Mouse (Mus musculus): ENCODE results near the gene Zfp592. TPM values are rescaled to one million over a fixed set of nuclear protein-coding genes. Genes with fewer than 3 reads are reported as not detected.

The Zfp592 gene
- polyA plus RNA-seq (2014; fragmentation: Nextera tagmentation; extraction: Ambion mirVana): 9.1 and 16.1 TPM in 2 replicates

GRCm38 (mm10) chr7:80992980-80993833 is at the start of gene Zfp592:
Zfp592 (plus strand) TSS chr7:80993681.
- Histone ChIP-seq H3K27ac (ENCODE audit: low read depth, low read length) (peak within 1 kb of the TSS; percentile 95), H3K27me3 (ENCODE audit: control insufficient read depth, insufficient read depth, low read length) (no peaks in the 10 kb centered on the region), H3K4me3 (ENCODE audit: low read length) (peak within 1 kb of the TSS; percentile 92), H3K4me2 (replicated peaks; ENCODE audit: low read depth, low read length) (peak within 1 kb of the TSS; percentile 89), H3K9me3 (ENCODE audit: control insufficient read depth, low read length) (no peaks in the 10 kb centered on the region), H3K9ac (ENCODE audit: low read depth, low read length) (peak within 1 kb of the TSS; percentile 91), H3K36me3 (ENCODE audit: control insufficient read depth, insufficient read depth, low read length) (no peaks in the 10 kb centered on the region), H3K4me1 (ENCODE audit: control insufficient read depth, insufficient read depth, low read length) (peaks cover 20% of the 10 kb centered on the region)
- WGBS: under 1% methylated on average over 80 of the region's 102 CpGs
- peak; percentile 94 for ATAC-seq (ENCODE audit: low FRiP score, low TSS enrichment)

- 1% methylated on average over 44 of the region's 44 CpGs for WGBS
- Histone ChIP-seq H3K36me3 (ENCODE audit: control insufficient read depth, insufficient read depth, low read length) (no peaks in the 10 kb centered on the region), H3K27ac (ENCODE audit: low read depth, low read length) (peak within 1 kb of the TSS; percentile 93), H3K4me3 (ENCODE audit: low read length) (peak within 1 kb of the TSS; percentile 82), H3K4me2 (replicated peaks; ENCODE audit: low read depth, low read length) (peak within 1 kb of the TSS; percentile 62), H3K4me1 (ENCODE audit: control insufficient read depth, insufficient read depth, low read length) (peaks cover 7% of the 10 kb centered on the region), H3K9me3 (ENCODE audit: control insufficient read depth, low read length) (no peaks in the 10 kb centered on the region), H3K27me3 (ENCODE audit: control insufficient read depth, insufficient read depth, low read length) (no peaks in the 10 kb centered on the region), H3K9ac (ENCODE audit: low read depth, low read length) (peak within 1 kb of the TSS; percentile 78)
- ATAC-seq (ENCODE audit: low FRiP score, low TSS enrichment): peak; percentile 99
Measured at GRCm38 (mm10) chr7:80947445-80948350, 45.8 kb upstream of the Zfp592 start, which contains the start of gene Sec11a. Sec11a (minus strand) TSS chr7:80947780.

- WGBS: 91% methylated on average over 4 of the region's 4 CpGs
- Histone ChIP-seq H3K27ac (ENCODE audit: low read depth, low read length) (no peak overlapping the region), H3K4me3 (ENCODE audit: low read length) (no peak overlapping the region), H3K4me1 (ENCODE audit: control insufficient read depth, insufficient read depth, low read length) (peaks cover 2% of the 10 kb centered on the region), H3K9ac (ENCODE audit: low read depth, low read length) (no peak overlapping the region), H3K9me3 (ENCODE audit: control insufficient read depth, low read length) (no peaks in the 10 kb centered on the region), H3K4me2 (replicated peaks; ENCODE audit: low read depth, low read length) (no peak overlapping the region), H3K36me3 (ENCODE audit: control insufficient read depth, insufficient read depth, low read length) (no peaks in the 10 kb centered on the region), H3K27me3 (ENCODE audit: control insufficient read depth, insufficient read depth, low read length) (no peaks in the 10 kb centered on the region)
- no peak for ATAC-seq (ENCODE audit: low FRiP score, low TSS enrichment)
Measured at GRCm38 (mm10) chr7:80951461-80951860, 42.0 kb upstream of the Zfp592 start.

GRCm38 (mm10) chr7:80952140-80952539 is 41.3 kb upstream of the Zfp592 start:
- no peaks in the 10 kb centered on the region; the same call in 1 of the 2 replicates for H3K4me1 ChIP-seq (ENCODE audit: control insufficient read depth, insufficient read depth, low read length)
- no peak overlapping the region for H3K27ac ChIP-seq (ENCODE audit: low read depth, low read length)
- H3K27me3 ChIP-seq (ENCODE audit: control insufficient read depth, insufficient read depth, low read length): no peaks in the 10 kb centered on the region
- no peaks in the 10 kb centered on the region for H3K36me3 ChIP-seq (ENCODE audit: control insufficient read depth, insufficient read depth, low read length)
- no peaks in the 10 kb centered on the region for H3K9me3 ChIP-seq (ENCODE audit: control insufficient read depth, low read length)
- WGBS: 68% methylated on average over 3 of the region's 3 CpGs
- H3K4me3 ChIP-seq (ENCODE audit: low read length): no peak overlapping the region
- no peak for ATAC-seq (ENCODE audit: low FRiP score, low TSS enrichment)
- H3K9ac ChIP-seq (ENCODE audit: low read depth, low read length): no peak overlapping the region
- H3K4me2 ChIP-seq (replicated peaks; ENCODE audit: low read depth, low read length): no peak overlapping the region

- 51% methylated on average over 2 of the region's 2 CpGs for WGBS
- H3K27me3 ChIP-seq (ENCODE audit: control insufficient read depth, insufficient read depth, low read length): no peaks in the 10 kb centered on the region
- H3K4me3 ChIP-seq (ENCODE audit: low read length): no peak overlapping the region
- H3K4me1 ChIP-seq (ENCODE audit: control insufficient read depth, insufficient read depth, low read length): no peaks in the 10 kb centered on the region
- no peak overlapping the region for H3K4me2 ChIP-seq (replicated peaks; ENCODE audit: low read depth, low read length)
- no peaks in the 10 kb centered on the region for H3K9me3 ChIP-seq (ENCODE audit: control insufficient read depth, low read length)
- ATAC-seq (ENCODE audit: low FRiP score, low TSS enrichment): peak; percentile 81; the same call in 1 of the 2 replicates
- no peaks in the 10 kb centered on the region for H3K36me3 ChIP-seq (ENCODE audit: control insufficient read depth, insufficient read depth, low read length)
- no peak overlapping the region for H3K27ac ChIP-seq (ENCODE audit: low read depth, low read length)
- H3K9ac ChIP-seq (ENCODE audit: low read depth, low read length): no peak overlapping the region
Measured at GRCm38 (mm10) chr7:80954251-80954650, 39.2 kb upstream of the Zfp592 start.

GRCm38 (mm10) chr7:80956891-80957290 is 36.6 kb upstream of the Zfp592 start:
- Histone ChIP-seq H3K9me3 (ENCODE audit: control insufficient read depth, low read length) (no peaks in the 10 kb centered on the region), H3K4me1 (ENCODE audit: control insufficient read depth, insufficient read depth, low read length) (no peaks in the 10 kb centered on the region), H3K9ac (ENCODE audit: low read depth, low read length) (no peak overlapping the region), H3K4me2 (replicated peaks; ENCODE audit: low read depth, low read length) (no peak overlapping the region), H3K27me3 (ENCODE audit: control insufficient read depth, insufficient read depth, low read length) (no peaks in the 10 kb centered on the region), H3K36me3 (ENCODE audit: control insufficient read depth, insufficient read depth, low read length) (no peaks in the 10 kb centered on the region), H3K4me3 (ENCODE audit: low read length) (no peak overlapping the region), H3K27ac (ENCODE audit: low read depth, low read length) (no peak overlapping the region)
- no peak for ATAC-seq (ENCODE audit: low FRiP score, low TSS enrichment)
- WGBS: 79% methylated on average over 2 of the region's 2 CpGs

- no peak overlapping the region for H3K27ac ChIP-seq (ENCODE audit: low read depth, low read length)
- H3K4me3 ChIP-seq (ENCODE audit: low read length): no peak overlapping the region
- H3K36me3 ChIP-seq (ENCODE audit: control insufficient read depth, insufficient read depth, low read length): no peaks in the 10 kb centered on the region
- WGBS: 83% methylated on average over 3 of the region's 3 CpGs
- no peak overlapping the region for H3K9ac ChIP-seq (ENCODE audit: low read depth, low read length)
- no peaks in the 10 kb centered on the region for H3K27me3 ChIP-seq (ENCODE audit: control insufficient read depth, insufficient read depth, low read length)
- no peak overlapping the region for H3K4me2 ChIP-seq (replicated peaks; ENCODE audit: low read depth, low read length)
- H3K4me1 ChIP-seq (ENCODE audit: control insufficient read depth, insufficient read depth, low read length): no peaks in the 10 kb centered on the region
- ATAC-seq (ENCODE audit: low FRiP score, low TSS enrichment): no peak
- H3K9me3 ChIP-seq (ENCODE audit: control insufficient read depth, low read length): no peaks in the 10 kb centered on the region
Measured at GRCm38 (mm10) chr7:80959003-80959402, 34.5 kb upstream of the Zfp592 start.

- ATAC-seq (ENCODE audit: low FRiP score, low TSS enrichment): no peak
- Histone ChIP-seq H3K27me3 (ENCODE audit: control insufficient read depth, insufficient read depth, low read length) (no peaks in the 10 kb centered on the region), H3K4me2 (replicated peaks; ENCODE audit: low read depth, low read length) (no peak overlapping the region), H3K27ac (ENCODE audit: low read depth, low read length) (no peak overlapping the region), H3K9me3 (ENCODE audit: control insufficient read depth, low read length) (no peaks in the 10 kb centered on the region), H3K9ac (ENCODE audit: low read depth, low read length) (no peak overlapping the region), H3K36me3 (ENCODE audit: control insufficient read depth, insufficient read depth, low read length) (no peaks in the 10 kb centered on the region), H3K4me1 (ENCODE audit: control insufficient read depth, insufficient read depth, low read length) (no peaks in the 10 kb centered on the region), H3K4me3 (ENCODE audit: low read length) (no peak overlapping the region)
- 79% methylated on average over 6 of the region's 6 CpGs for WGBS
Measured at GRCm38 (mm10) chr7:80962799-80963198, 30.7 kb upstream of the Zfp592 start.

All from kidney, embryonic 14.5 days (tissue).